Comparison of ENCODE assay signal across 32 mouse cellular contexts in the genomic region with DNA sequence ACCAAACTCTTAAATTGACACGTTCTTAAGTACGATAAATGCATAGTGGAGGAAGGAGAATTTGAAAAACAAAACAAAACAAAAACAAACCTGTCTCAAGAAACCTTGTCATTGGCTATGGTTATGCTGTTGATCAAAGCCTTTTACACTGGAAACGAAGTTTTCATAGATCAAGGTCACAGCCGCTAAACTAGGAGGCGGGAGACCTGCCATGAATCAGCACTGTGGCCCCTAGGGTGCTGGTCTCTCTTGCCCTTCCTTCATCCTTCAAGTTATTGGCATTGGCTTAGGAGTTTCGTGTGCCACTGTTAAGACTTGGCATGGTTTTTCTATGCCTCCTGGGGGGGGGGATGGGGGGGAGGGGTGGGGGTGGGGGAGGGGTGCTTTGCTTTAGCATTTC. TPM values are rescaled to one million over a fixed set of nuclear protein-coding genes. Genes with fewer than 3 reads are reported as not detected.
DNase-seq lines count a peak whose midpoint lies in the region; ATAC-seq lines count a peak whose summit lies in the region.
"Had no signal": no experiment of that assay in that cellular context is flagged by ENCODE, and none has a peak within 500 bp of the region (broad histone marks: within the 10 kb centered on the region; RNA-seq: fewer than 3 reads in every experiment).

No protein-coding gene starts in this region.

- 0 out of 2 replicates have a peak, but pooled peaks cover 2% of the 10 kb centered on the region for H3K9me3 ChIP-seq in erythroblast, embryonic 14.5 days (ENCODE audit: control insufficient read depth, low read length)
- no peaks in the 10 kb centered on the region for H3K9me3 ChIP-seq in liver, embryonic 16.5 days (replicated peaks; ENCODE audit: control insufficient read depth, low read length)
- H3K9me3 ChIP-seq: forebrain, embryonic 10.5 days; heart, embryonic 10.5 days; hindbrain, embryonic 12.5 days; intestine, embryonic 15.5 days; midbrain, embryonic 15.5 days had no signal

- no peak overlapping the region; the same call in 1 of the 2 replicates for H3K9ac ChIP-seq in liver, embryonic 16.5 days (ENCODE audit: low read depth, low read length)
- H3K9ac ChIP-seq: hindbrain, embryonic 12.5 days; intestine, embryonic 15.5 days; lung, embryonic 14.5 days; midbrain, embryonic 15.5 days had no signal

- peaks cover 74% of the 10 kb centered on the region for H3K4me1 ChIP-seq in erythroblast, embryonic 14.5 days (ENCODE audit: control insufficient read depth)
- peaks cover 46% of the 10 kb centered on the region for H3K4me1 ChIP-seq in liver, embryonic 16.5 days (ENCODE audit: control insufficient read depth, low read depth, low read length)

- H3K27ac ChIP-seq in liver, embryonic 16.5 days (ENCODE audit: low read length), result no peak overlapping the region
- H3K27ac ChIP-seq: forebrain, embryonic 10.5 days; hindbrain, embryonic 12.5 days; hindbrain, postnatal 0 days; intestine, embryonic 15.5 days; layer of hippocampus, adult 2 months; left cerebral cortex, adult 2 months; midbrain, embryonic 15.5 days had no signal

- H3K36me3 ChIP-seq in erythroblast, embryonic 14.5 days (ENCODE audit: control insufficient read depth), result peaks cover 97% of the 10 kb centered on the region
- peaks cover 47% of the 10 kb centered on the region for H3K36me3 ChIP-seq in liver, embryonic 16.5 days (ENCODE audit: control insufficient read depth, insufficient read depth)
- H3K36me3 ChIP-seq: intestine, embryonic 15.5 days; midbrain, embryonic 15.5 days had no signal

- peak overlapping the region; percentile 25 for H3K4me3 ChIP-seq in erythroblast, embryonic 14.5 days (replicated peaks)
- no peak overlapping the region for H3K4me3 ChIP-seq in liver, embryonic 16.5 days (ENCODE audit: low read depth, low read length)
- H3K4me3 ChIP-seq: forebrain, embryonic 10.5 days; hindbrain, embryonic 12.5 days; intestine, embryonic 15.5 days; layer of hippocampus, adult 2 months; left cerebral cortex, adult 2 months; midbrain, embryonic 15.5 days had no signal

- peak overlapping the region; percentile 85; the same call in 1 of the 2 replicates for H3K4me2 ChIP-seq in liver, embryonic 16.5 days (ENCODE audit: low read depth, low read length)
- H3K4me2 ChIP-seq: hindbrain, embryonic 12.5 days; intestine, embryonic 15.5 days; lung, embryonic 14.5 days; midbrain, embryonic 15.5 days had no signal

- DNase-seq in adrenal gland, postnatal 14 days, result peak; percentile 48
- peak; percentile 15 to 43 for DNase-seq in adrenal gland, postnatal 36 days
- DNase-seq in thymus, postnatal 0 days (ENCODE audit: low spot score), result no peak
- DNase-seq: cerebellum, adult 11 months; cerebellum, adult 9-10 months; cerebellum, postnatal 36 days; heart, postnatal 36 days; kidney, adult 2 months; kidney, postnatal 36 days; left cerebral cortex, postnatal 4 days; lung, embryonic 14.5 days; lung, postnatal 14 days; right cerebral cortex, postnatal 25 days; thymus, adult 18-20 months; thymus, postnatal 36 days had no signal

- 74% methylated on average over 6 of the region's 6 CpGs for WGBS in liver, embryonic 16.5 days (ENCODE audit: insufficient replicate concordance)

- no peaks in the 10 kb centered on the region for H3K27me3 ChIP-seq in erythroblast, embryonic 14.5 days (ENCODE audit: control insufficient read depth)
- no peaks in the 10 kb centered on the region for H3K27me3 ChIP-seq in liver, embryonic 16.5 days (ENCODE audit: control insufficient read depth, insufficient read depth, low read depth, low read length)
- H3K27me3 ChIP-seq: hindbrain, embryonic 12.5 days; intestine, embryonic 15.5 days; midbrain, embryonic 15.5 days had no signal

- no peak for ATAC-seq in erythroblast, adult 5-6 weeks (replicated peaks; ENCODE audit: low FRiP score, poor library complexity, severe bottlenecking)
- ATAC-seq in liver, embryonic 16.5 days (ENCODE audit: low read depth), result no peak
- no peak for ATAC-seq in monocyte, adult 5-6 weeks (replicated peaks; ENCODE audit: insufficient number of reproducible peaks, low FRiP score, low TSS enrichment, poor library complexity, severe bottlenecking)
- ATAC-seq: CD4-positive, CD25-positive, alpha-beta regulatory T cell, adult 4 months; forebrain, embryonic 16.5 days; hindbrain, postnatal 0 days; intestine, embryonic 15.5 days; midbrain, embryonic 15.5 days had no signal

RNA-seq across cellular contexts. Expression of a gene that starts 5.5 kb away (rescaled TPM):
- polyA plus RNA-seq in erythroblast, embryonic 14.5 days (2012), result 128 and 145 TPM in 2 replicates
- 130 and 145 TPM in 2 replicates for total RNA-seq in erythroblast, adult 5-6 weeks (2015; ENCODE audit: low replicate concordance)
- 156 and 258 TPM in 2 replicates for total RNA-seq in erythroblast, adult 5-6 weeks (2017; ENCODE audit: low replicate concordance)
- 268 and 286 TPM in 2 replicates for total RNA-seq in adrenal gland, postnatal 14 days (2021)
- total RNA-seq in adrenal gland, postnatal 36 days (2021), result 100 to 1,000 TPM; 149 to 198 TPM
- polyA plus RNA-seq in liver, embryonic 16.5 days (2015; fragmentation: Nextera tagmentation; extraction: Ambion mirVana), result 569 and 646 TPM in 2 replicates
- total RNA-seq in monocyte, adult 5-6 weeks (2017), result 116 to 148 TPM (median 143 TPM) in 3 replicates
- polyA plus RNA-seq in thymus, postnatal 0 days (2015; fragmentation: Nextera tagmentation; extraction: Ambion mirVana), result 260 and 269 TPM in 2 replicates

RNA-seq across cellular contexts. Expression of a gene that starts 20.8 kb away (rescaled TPM):
- 5.2 and 6.2 TPM in 2 replicates for polyA plus RNA-seq in erythroblast, embryonic 14.5 days (2012)
- total RNA-seq in erythroblast, adult 5-6 weeks (2015; ENCODE audit: low replicate concordance), result 25.0 and 33.0 TPM in 2 replicates
- total RNA-seq in erythroblast, adult 5-6 weeks (2017; ENCODE audit: low replicate concordance), result 45.7 and 54.3 TPM in 2 replicates
- total RNA-seq in adrenal gland, postnatal 14 days (2021), result 62.3 and 64.0 TPM in 2 replicates
- 10 to 100 TPM; 62.7 to 63.9 TPM for total RNA-seq in adrenal gland, postnatal 36 days (2021)
- polyA plus RNA-seq in liver, embryonic 16.5 days (2015; fragmentation: Nextera tagmentation; extraction: Ambion mirVana), result 49.6 and 52.7 TPM in 2 replicates
- 101 to 135 TPM (median 117 TPM) in 3 replicates for total RNA-seq in monocyte, adult 5-6 weeks (2017)
- 85.4 and 90.9 TPM in 2 replicates for polyA plus RNA-seq in thymus, postnatal 0 days (2015; fragmentation: Nextera tagmentation; extraction: Ambion mirVana)

RNA-seq across cellular contexts. Expression of a gene that starts 57.9 kb away (rescaled TPM):
- 0.02 TPM in 1 of 2 replicates, not detected in the other for polyA plus RNA-seq in erythroblast, embryonic 14.5 days (2012)
- total RNA-seq in erythroblast, adult 5-6 weeks (2015; ENCODE audit: low replicate concordance), result not detected in 2 replicates
- total RNA-seq in erythroblast, adult 5-6 weeks (2017; ENCODE audit: low replicate concordance), result under 0.01 TPM in 1 of 2 replicates, not detected in the other
- not detected in 2 replicates for total RNA-seq in adrenal gland, postnatal 14 days (2021)
- not detected for total RNA-seq in adrenal gland, postnatal 36 days (2021)
- 0.08 and 0.11 TPM in 2 replicates for polyA plus RNA-seq in liver, embryonic 16.5 days (2015; fragmentation: Nextera tagmentation; extraction: Ambion mirVana)
- total RNA-seq in monocyte, adult 5-6 weeks (2017), result 0.19 TPM in 1 of 3 replicates, not detected in the others
- polyA plus RNA-seq in thymus, postnatal 0 days (2015; fragmentation: Nextera tagmentation; extraction: Ambion mirVana), result 0.07 and 0.10 TPM in 2 replicates
- total RNA-seq: gastrocnemius, adult 8-10 months; gastrocnemius, postnatal 4 days; heart, postnatal 36 days; neutrophil, adult 5-6 weeks had no signal
- polyA plus RNA-seq: kidney, adult 2 months had no signal
